Mouse (Mus musculus) right cerebral cortex, adult 2 months (tissue): ENCODE measurements at regions not wholly inside any gene's neighbourhood (a gene's known extent, or its start where the extent isn't known, plus 50 kb on each side); places are given as distances from the start of the nearest gene placed in this dataset.

Experiments
- DNase-seq, 2 experiments: peaks; one replicate each; pipeline ENCODE4 v3.0.0; 2021 to 2022; ENCODE audit warnings: low spot score in 2 of 2

DNA sequence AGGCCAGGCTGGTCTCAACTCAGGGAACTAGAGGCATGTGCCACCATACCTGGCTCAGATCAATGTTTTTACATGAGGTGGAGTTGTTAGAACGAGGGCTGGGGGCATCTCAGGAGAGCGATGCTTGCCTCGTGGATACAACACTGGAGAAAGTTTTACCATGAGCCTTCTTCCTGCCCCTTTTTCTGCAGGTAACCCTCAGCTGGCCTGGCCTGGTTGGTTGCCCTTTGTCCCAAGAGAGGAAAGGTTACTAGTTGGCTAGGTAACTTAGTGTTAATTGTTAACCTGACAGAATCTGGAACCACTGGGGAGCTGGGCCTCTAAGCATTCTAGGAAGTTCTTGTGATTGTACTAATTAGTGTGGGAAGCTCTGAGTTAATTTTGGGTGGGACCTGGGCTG lies 81.0 kb upstream of the Sertad2 start:
- DNase-seq: no peak

DNA sequence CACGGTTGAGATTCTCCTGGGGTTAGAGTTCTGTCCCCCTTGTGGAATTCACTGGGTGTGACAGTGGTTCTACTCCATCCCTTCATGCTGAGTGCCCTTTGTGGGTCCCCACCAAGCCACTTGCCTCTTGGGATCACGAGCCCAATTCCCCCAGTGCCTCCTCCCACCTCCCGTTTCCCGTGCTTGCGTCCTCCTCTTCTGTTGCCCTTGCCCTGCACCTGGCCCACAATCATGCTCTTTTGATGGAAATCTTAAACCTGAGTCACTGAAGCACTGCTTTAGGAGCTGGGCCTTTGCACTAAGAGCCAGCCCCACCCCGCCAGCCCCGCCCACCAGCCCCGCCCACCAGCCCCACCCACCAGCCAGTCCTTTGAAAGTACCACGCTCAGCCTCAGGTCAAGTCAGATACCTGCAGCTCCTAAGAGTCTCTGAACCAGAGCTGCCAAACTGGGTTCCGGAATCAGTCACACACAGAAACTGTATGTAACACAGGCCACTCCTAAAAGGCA lies 79.8 kb upstream of the Sertad2 start:
- DNase-seq: no peak

DNA sequence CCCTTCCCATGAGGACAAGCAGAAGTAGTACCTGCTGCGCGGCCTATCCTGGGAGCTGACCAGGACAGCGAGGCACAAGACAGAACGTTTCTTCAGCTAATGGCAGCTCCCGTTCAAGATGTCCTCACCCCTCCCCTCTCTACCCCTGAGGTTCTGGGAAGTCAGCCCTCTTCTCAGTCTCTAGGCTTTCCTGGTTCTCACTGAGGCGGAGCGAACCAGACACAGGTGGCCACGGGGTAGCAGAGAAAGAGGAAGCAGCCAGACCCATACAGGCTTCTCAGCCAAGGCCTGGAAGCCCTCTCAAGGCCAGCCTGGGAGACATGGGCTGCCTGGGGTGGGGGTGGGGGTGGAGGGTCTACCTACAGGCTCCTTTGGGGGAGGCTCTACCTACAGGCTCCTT lies 78.5 kb upstream of the Sertad2 start:
- no peak for DNase-seq

DNA sequence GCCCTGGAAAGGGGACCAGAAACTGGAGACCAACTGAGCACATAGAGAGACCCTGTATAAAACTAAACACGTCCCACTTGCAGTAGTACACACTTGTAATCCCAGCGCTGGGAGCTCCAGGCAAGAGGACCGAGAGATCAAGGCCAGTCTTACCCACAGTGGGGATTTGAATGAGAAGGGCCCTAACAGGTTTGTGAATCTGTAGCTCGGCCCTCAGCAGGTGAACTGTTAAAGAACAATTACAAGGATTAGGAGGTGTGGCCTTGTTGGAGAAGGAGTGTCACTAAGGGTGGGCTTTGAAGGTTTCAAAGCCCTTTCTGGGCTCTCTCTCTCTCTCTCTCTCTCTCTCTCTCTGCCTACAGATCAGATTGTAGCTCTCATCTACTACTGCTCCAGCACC lies 76.5 kb upstream of the Sertad2 start:
- DNase-seq: no peak

DNA sequence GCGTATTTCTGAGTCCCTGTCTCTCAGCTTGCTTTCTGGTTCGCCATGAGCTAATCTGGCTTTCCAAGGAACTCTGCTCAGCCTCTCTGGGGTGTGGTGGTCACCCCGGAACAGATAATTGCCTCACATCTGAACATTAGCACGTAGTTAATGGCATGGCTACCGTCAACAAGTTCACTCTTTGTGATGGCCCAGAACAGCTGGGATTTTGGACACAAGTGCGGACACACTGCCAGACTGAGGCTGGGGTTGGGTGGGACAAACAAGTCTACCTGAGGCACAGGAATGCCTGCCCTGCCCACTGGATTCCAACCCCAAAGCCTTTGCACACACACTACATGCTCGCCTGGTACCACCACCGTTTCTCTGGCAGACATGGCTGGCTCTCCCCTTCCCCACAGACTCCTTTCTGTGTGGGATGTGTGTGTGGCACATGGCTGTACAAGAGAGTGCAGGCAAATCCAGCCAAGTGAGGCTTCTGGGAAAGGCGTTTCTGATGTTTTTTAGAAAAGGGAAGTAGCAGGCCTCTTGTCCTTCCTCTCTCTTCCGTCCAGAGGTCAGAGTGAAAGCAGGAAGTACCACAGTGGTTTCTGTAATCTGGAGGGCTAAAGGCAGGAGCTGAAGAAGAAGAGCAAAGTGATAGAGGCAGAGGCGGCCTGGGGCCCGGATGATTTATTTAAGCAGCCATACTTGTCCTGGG lies 74.6 kb upstream of the Sertad2 start:
- DNase-seq: no peak

DNA sequence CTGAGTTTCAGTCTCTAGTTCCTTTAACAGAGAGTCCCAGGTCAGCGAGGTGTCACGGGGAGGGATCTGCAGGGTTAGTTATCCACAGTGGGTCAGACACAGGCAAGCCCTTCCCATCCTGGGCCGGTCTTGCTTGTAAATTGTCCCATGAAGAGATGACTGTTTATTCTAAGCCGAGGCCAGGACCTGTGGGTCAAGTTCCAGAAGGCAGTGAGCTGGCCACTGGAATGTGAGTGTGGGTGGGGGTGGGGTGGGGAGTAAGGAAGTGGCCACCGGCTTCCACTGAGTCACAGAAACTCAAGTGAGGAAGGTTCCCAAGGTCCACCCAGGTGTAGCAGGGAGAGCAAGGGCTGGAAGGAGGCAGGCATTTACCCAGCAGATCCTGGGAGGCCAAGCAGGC lies 73.7 kb upstream of the Sertad2 start:
- no peak for DNase-seq

DNA sequence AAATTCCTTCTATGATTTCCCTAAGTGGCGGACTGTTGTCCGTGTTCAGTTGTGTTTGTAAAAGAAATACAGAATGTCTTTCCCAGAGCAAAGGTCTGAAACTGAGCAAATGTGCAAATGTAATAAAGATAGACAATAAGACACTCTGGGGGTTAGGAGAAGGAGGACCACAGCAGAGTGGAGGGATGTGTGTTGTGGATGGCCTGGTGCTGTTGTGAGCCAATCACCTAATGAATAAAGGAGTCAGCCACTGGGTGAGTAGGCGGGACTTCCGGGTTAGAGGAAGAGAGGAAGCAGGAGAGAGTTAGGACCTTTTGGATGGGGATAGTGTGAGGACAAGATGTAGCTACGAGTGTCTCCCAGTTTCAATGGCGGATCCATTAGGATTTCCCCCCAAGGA lies 72.7 kb upstream of the Sertad2 start:
- no peak for DNase-seq

DNA sequence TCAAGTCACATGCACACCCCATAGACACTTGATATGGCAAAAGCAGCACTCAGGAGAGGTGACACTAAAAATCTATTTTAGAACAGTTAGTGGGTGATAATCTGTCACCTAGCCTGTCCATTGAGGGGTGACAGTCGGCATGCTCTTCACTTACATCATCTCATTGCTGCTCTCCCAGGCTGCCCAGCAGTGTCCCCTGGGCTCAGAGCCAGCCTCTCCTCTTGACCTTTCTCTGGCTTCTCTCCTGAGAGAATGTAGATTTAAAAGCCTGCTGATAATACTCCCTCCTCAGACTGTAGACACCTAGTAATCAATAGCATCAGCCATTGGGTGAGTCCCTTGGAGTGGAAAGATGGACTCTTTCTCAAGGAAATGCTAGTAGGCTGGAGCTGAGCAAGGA lies 70.7 kb upstream of the Sertad2 start:
- no peak for DNase-seq

DNA sequence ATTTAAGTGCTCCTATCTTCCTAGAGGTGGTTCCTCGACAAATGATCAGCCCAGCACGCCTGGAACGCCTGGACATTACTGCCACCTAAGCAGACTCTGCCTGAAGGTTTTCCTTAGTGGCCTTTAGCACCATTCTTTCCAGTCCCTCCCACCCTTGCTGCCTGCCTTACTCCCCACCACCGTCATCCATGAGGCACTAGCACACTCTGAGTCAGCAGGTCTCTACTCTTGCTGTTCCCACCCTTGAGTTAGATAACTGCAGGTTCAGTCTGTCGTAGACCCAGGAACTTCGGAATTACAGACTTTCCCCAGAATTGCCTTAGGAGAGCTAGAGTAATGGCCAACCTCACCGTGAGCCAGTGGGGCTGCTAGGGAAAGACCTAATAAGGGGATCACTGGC lies 67.4 kb upstream of the Sertad2 start:
- DNase-seq: no peak

DNA sequence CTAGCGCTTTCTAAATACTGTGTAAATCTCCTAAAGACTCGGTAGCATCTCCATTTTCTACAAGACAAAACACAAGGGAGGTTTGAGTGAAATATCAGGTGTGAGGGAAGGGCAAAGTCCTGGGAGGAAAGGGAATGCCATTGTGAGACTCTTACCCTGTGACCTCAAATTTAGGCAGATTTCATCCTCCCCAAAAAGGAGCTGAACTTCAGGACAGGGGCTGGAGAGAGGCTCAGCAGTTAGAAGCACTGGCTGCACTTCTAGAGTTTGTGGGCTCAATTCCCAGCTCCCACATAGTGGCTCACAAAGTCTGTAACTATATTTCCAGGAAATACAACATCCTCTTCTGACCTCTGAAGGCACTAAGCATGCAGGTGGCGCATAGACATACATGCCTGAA lies 66.6 kb upstream of the Sertad2 start:
- no peak for DNase-seq

DNA sequence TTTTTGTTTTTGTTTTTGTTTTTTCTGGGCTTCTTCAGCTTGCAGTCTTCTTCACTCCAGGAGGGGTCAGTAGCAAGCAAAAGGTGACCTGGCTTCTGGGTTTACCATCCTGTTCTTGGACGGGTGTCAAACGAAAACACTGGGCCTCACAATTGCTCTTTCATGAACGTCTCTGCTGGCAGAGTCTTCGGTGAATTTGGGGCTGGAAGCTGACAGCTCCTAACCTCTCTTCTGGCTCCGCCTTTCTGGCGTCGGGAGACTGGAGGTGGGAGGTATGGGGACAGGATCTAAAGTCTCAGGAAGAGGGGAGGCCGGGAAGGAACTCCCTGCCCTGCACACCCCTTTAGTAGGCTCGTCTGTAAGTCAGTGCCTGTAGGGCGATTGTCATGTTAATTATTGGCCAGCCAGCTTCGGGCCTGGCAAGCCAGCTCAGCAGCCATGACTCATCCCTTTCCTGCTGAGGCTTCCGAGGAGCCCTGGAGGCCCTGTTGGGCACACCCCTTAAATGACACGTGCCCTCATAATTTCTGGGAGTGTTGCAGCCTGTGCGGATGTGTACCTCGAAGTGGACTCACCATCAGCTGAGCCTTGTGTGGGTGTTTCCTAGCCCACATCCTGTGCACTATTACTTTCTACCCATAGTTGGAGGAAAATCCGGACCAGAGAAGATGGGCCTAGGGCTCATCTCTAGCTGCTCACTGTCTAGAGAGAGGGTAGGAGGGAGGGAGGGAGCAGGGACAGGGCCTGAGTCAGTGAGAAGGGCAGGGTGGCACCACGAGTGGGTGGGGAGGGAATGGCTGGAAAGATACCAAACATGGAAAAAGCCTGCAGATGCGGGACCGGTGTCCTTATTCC lies 65.6 kb upstream of the Sertad2 start:
- DNase-seq: peak; percentile 26 to 27

DNA sequence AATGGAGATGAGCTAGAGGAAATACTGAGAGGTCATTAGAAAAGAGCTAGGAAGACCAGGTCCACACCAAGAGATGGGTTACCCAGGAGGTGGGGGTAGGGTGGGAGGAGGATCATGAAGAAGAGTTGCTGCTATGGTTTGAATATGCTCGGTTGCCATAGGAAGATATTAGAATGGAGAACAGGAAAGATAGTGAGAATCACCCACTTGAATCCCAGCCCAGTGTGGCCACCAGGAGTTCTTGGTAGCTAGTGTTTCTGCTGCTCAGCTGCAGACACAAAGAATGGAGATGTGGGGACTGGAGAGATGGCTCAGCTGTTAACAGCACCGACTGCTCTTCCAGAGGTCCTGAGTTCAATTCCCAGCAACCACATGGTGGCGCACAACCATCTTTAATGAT lies 62.4 kb upstream of the Sertad2 start:
- no peak for DNase-seq

DNA sequence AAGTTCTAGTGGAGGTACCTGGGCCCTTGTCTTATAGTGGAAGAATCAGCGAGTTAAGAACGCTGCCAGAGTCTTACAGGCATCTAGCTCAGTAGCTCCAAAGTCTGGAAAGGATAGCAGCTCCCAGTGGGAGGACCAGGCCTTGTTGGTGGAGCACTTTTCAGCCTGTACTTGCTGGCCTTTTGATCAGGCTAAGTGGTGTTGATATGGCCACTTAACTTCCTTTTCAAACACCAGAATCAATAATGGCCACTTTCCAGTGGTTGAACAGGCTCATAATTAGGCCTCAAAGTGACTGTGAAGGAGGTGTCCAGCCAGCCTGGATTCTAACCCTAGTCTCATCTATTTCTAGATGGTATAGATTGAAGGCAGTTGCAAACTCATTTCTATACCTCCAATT lies 57.7 kb upstream of the Sertad2 start:
- DNase-seq: no peak
